Mouse (Mus musculus): ENCODE data around the gene Mpg. TPM values are rescaled to one million over a fixed set of nuclear protein-coding genes. Genes with fewer than 3 reads are reported as not detected.

Mpg gene
- total RNA-seq, 2 experiments from 2014 or later: 38.5 to 40.6 TPM

DNA sequence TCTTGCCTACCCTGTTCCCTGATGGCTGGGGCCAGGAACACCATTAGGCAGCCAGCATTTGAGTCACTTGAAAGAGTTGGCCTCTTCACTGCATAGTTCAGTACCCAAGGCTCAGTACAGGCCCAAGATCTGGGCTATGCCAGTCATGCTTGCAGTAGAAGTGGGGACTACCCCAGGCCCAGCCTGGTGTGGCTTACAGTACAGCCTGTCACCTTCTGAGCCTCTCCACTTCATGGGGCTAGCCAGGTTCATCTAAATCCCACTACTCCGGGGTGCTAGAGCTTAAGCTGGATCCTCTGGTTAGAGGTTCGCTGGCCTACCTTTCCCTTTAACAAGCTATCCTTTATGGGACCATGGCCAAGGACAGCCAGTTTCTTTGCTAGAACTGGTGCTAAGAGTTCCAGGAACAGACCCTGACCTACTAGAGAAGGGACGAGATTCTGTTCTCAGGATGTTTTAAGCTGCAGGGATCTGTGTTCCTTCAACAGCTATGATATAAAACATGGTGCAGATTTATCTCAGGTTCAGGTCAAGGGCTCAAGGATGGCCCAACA is 2.1 kb downstream of the Mpg start:
- no peak for DNase-seq (ENCODE audit: low spot score in 2 of 2)

DNA sequence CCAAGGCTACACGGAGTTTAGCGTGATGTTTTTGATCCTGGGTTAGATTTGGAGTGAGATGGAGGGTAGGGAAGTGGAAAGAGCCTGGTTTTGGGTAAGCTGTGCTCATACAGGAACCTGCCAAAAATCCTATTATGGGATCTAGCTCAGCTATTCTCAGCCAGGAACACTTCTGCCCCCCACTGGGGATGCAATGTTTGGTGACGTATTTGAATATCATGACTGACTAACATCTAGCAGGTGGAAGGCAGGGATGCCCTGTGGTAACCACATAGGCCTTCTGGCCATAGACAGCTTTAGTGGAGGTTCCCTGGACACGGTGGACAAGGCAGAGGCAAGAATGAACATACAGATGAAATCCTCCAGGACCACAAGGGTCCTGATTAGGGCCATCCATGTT is 3.9 kb downstream of the Mpg start:
- DNase-seq (ENCODE audit: low spot score in 2 of 2): no peak

DNA sequence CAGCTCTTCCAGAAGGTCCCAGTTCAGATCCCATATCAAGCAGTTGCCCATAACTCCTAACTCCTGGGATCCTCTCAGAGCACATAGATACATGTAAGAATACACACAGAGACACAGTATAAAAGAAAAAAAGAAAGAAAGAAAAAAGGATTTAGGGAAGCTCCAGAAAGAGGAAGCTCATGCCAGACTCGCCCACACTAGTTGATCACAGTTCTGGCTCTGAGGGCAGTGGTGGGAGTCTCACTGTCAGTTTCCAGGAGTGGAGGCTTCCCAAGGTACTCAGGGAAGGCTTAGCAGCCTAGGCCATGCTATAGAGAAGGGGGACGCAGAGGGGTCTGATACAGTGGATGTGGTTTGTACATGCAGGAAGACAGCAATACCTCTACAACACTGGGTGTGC is 4.8 kb downstream of the Mpg start:
- no peak for DNase-seq (ENCODE audit: low spot score in 2 of 2)

DNA sequence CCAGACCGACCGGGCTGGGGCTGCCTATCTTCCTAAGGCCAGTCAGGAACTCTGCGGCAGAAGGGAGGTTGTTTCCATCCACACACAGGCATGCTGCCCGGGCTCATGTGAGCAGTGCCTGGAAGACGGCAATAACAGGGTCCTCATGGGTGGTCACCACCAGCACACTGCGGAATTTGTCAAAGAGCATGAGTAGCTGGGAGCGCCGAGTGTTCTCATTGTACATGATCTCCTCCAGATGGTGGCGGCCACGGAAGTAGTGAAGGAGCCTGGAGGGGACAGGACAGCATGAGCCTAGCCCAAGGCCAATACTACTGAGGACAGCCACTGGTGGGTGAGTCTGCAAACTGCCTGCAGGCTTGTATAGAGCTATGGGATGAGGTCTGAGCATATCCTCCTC is 6.5 kb downstream of the Mpg start:
- DNase-seq (ENCODE audit: low spot score in 2 of 2): no peak

DNA sequence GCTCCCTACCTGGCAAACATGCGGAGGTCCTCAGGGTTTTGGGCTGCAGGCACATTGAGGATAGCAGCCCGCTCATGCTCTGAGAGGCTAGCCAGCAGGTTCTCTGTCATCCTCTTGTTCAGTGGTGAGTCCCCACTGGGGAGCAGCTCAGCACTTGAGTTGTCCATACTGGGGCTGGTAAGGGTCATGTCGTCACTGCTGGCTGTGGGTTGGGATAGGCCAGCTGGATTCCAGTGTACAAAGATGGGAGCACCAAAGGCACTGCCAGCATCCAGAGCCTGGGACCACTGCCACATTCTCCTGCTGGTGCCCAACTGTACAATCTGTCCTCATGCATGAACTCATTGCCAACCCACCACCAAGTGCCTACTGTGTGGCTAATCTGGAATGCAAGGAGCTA is 7.6 kb downstream of the Mpg start:
- DNase-seq (ENCODE audit: low spot score in 2 of 2): no peak

DNA sequence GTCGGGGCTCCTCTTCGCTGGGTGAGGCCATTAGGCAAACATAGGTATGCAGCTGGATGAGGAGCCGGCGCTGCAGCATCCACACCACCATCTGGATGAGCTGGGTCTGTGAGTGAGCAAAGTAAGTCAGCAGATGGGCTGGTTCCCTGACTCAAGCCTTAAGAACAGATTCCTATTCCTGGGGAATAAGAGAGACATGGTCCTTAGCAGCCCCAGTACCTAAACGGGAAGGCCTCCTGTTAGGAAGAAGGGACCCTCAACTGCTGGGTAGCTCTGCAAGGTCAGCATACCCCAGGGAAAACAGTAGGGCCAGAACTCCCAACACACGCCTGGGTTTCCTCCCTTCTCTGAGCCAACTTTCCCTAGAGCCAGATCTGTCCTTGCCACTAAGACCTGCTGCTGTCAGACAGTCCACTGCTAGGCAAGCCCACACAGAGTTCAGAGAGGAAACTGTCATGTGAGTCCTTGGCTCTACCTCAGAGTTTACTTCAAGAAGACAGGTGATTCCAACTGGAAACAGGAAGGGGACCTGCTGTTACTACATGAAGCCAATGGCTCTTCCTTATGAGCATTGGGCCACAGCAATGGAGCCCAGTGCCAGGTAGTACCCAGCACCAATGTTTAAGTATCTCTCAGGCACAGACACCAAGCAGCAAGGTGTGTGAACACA is 8.6 kb downstream of the Mpg start:
- no peak for DNase-seq (ENCODE audit: low spot score in 2 of 2)

DNA sequence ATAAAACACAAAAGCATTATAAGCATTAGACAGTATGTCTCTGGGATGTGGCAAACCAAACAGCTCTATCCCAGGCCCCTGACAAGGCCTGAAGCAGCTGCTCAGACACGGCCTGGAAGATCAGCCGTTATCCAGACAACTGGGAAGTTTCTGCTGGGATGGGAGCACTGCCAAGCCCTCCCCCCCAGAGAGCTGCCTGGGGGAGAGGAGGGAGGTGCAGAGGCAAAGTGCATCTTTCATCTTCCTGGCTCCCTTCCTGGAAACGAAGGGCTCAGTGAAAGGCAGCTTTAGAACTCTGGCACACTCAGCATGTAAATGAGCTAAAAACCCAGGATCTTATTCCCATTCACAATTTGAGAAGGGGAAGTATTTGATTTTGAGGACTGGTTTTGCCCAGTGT is 9.3 kb downstream of the Mpg start:
- DNase-seq (ENCODE audit: low spot score in 2 of 2): peak in 1 of 2 experiments; percentile 48

DNA sequence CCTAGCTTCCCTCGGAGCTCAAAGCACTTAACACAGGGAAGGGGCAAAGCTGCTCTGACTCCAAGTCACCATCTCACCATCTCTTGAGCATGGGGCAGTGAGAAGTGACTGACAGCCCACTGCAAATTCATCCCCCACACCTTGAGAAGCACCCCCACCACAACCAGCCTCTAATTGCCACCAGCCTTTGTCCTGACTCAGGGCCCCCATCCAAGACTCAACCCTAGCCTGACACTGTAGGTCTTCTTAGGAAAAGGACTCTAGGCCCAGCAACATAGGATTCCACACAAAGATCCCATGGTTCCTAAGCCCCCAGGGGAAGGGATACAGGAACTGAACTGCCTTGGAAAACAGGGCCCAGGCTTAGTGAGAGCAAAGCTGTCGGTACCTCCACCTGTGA is 9.8 kb downstream of the Mpg start:
- no peak for DNase-seq (ENCODE audit: low spot score in 2 of 2)

DNA sequence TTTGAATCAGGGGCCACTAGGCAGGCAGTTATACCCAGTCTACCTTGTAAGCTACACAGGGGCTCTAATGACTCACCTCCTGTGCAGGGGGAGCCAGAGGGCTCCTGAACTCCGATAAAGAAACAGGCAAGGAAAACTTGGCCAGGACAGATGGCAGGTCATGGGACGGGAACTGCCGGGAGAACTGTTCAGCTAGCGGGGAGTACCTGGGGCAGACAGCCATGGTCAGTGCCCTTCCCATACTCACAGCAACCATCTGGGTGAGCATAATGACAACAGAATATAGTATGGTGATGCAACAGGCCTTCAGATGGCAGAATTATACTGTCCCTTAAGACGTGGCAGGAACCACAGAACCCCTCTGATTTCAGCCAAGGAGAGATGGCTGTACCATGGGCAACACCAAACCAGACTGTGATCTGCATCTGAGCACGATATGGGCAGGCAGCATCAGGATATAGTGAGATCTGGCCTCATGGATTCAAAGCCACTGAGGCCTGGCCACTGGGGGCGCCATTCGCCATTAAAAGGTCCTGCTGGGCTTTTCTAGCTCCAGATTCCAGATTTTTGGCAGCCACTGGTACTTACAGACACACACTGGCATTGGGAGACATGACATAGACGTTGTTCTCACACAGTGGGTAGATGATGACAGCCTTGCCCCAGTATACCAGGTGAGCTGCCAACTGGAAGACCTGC is 10.6 kb downstream of the Mpg start:
- no peak for DNase-seq (ENCODE audit: low spot score in 2 of 2)

DNA sequence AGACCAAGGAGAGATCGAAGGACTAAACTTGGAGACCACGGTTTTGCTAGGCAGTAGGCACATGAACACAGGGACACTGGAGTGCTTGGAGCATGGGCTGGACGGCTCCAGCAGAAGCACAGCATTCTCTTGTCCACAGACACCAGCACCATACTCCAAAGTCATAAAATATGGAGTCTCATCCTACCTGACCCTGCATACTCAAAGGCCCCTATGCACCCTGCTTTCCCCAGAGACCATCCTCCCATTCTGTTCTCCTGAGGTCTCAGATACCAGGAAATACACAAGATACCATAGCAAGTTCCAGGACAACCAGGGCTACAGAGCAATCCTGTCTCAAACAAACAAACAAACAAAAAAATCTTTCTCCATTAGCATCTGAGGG is 11.1 kb downstream of the Mpg start:
- DNase-seq (ENCODE audit: low spot score in 2 of 2): no peak

DNA sequence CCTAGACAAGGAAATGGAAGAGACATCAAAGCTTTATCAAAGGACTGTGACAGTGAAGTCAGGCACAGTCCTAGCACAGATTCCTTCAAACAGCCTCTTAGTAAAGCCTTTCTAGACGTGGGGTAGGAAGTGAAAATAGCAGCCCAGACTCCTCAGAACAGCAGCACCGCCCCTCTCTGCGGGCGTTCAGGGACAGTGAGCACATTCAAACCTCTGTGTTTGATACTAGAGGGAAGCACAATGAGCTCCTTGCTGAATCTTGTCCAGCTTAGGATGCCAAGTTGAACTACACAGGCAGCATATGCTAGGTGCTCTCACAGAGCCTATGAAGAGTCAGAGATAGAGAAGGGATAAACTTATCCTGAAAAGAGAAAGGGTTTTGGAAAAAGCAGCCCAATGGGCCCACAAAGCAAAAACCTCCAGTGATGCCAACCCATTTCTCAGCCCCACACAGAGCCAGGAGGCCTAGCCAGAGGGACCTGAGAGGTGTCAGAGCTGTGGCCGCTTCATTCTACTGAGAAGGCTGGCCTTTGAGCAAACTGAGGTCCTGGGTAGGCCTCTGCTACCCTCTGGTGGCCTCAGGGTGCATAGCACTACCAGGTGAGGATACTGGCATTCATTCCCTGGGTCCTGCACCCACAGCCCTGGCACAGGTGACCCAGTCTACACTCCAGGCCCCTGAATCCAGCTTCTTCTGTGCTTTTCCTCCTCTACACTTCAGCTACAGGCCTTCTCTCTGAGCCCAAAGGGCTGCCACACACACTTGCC is 12.0 kb downstream of the Mpg start:
- peak; percentile 25 to 60 for DNase-seq (ENCODE audit: low spot score in 2 of 2)

DNA sequence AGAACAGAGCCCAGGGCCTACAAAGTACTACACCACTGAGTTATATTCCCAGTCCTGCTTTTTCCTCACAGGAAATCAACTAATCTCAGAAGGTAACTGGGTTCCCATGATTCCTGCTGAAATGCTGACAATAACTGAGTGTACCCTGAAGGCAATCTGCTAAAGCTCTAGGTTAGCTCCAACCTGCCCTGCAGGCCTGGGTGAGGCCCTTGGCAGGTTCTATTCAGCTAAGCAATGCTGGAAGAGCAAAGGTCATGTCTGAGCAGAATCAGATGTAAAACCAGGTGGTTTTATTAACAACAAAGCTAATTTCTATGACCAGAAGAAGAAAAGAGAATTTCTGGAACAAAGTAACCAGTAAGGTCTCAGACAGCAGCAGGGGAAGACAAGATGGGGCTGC is 15.1 kb downstream of the Mpg start:
- no peak for DNase-seq (ENCODE audit: low spot score in 2 of 2)

DNA sequence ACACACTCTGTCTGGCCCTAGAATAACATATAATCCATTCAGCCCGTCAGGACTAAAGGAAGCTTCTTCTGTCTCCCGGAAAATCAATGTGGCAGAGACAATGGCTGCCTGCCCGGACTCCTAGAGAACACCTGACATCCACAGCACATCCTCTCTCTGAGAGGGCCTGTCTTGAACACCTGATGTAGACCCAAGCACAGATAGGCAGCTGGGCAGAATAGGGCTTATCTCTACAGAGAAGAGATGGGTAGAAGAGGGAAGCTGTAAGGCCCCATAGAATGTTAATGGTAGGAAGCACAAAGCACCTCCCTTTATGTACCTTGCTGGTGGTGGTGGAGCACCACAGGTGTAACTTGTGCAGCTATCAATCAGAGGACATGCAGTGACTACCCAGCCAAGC is 15.9 kb downstream of the Mpg start:
- DNase-seq (ENCODE audit: low spot score in 2 of 2): no peak

DNA sequence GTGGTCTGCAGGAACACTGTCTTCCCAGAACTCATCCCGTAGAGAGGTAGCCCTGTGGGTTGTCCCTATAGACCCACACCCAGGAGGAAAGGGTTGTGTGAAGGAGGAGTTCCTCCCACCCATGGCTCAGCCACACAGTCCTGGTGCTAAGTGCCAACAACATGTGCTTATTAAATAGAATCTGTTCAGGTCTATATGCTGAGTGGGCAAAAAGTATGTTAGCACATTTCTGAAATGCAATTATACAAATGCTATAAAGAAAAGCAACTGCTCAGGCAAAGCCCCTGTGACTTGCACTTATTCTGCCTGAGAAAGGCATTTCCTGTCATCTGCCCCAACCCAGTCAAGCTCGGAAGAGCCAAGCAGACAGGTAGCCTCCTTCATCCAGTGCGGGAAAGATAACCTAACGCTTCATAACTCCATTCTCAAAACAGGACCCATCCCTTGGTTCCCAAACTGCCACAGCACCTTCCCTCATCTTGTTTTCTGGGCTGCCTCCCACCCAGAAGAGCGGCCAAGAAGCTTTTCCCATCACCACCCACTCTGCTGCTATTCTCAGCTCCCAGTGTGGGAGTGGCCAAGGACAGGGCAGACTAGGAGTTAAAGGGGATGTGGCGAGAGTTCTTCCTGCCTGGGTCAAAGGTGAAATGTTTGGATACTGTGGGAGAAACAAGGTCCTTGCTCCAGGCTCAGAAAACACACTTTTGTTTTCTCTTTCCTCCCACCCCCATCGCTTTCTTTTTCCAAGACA is 17.1 kb downstream of the Mpg start:
- no peak for DNase-seq (ENCODE audit: low spot score in 2 of 2)

DNA sequence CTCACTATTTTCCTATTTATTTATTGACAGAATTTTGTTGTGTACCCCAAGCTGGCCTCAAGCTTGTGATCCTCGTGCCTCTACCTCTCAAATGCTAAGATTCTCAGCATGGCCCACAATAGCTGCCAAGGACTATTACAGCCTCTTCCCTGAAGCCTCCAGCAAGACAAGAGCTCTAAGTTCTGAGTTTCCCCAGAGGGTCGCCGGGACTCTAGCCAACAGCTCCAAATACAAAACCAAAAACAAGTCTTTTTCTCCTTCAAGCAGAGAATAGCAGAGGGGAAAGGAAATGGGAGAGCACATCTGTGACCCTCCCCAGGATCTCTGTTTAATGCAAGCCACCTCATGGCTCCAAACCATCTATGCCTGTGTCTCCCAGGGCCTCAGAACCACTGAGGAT is 17.8 kb downstream of the Mpg start:
- no peak for DNase-seq (ENCODE audit: low spot score in 2 of 2)

DNA sequence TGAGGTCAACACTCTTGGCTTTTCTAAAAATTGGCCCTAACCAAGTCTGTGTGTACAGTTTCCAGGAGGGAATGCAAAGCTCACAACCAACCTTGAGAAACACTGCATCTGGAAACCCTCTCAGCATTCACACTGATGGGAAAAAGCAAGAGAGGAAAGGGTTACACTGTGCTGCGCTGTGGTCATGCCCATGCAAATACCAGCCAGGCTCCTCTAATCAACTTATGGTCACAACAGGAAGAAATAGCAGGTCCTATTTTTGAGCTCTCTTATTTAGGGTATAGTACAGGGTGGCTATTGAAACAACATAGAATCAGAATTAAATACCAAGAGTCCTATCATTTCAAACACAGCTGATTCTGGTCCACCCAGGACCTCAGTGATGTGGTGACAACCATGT is 18.3 kb downstream of the Mpg start:
- DNase-seq (ENCODE audit: low spot score in 2 of 2): no peak

DNA sequence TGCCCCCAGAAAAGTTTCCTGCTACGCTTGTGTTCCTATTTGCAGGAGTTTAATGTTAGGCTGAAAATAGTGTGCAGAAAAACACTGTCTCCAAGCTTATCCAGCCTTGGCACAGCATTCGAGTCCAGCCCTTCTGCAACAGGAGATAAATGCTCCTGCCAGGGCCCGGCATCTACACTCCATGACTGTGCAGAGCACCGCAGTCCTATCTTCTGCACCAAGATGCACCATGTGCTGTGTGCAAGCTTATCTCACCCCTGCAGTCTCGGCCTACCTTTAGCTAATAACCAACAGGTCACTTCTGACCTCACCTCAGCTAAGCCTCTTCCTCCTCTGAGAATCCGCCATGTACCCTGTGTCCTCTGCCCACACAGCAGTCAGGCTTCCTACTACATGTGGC is 19.3 kb downstream of the Mpg start:
- DNase-seq (ENCODE audit: low spot score in 2 of 2): no peak

DNA sequence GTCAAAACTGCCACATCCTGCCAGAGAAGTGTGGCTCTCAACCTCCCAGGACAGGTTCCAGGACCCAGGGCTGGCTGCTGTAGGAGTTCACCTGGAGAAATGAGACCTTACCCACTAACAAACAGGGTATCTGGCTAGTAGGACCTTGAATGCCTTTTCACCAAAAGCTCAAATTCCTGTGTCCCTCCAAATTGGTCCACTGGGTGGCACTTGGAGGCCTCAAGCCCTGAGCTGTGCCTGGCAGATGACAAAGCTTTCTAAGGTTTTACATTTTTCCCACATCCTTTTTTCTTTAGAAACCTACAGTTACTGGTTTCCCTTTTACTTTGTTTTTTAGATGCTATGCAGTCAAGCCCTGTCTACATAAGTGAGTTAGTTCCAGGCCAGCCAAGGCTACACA is 20.8 kb downstream of the Mpg start:
- DNase-seq (ENCODE audit: low spot score in 2 of 2): no peak

DNA sequence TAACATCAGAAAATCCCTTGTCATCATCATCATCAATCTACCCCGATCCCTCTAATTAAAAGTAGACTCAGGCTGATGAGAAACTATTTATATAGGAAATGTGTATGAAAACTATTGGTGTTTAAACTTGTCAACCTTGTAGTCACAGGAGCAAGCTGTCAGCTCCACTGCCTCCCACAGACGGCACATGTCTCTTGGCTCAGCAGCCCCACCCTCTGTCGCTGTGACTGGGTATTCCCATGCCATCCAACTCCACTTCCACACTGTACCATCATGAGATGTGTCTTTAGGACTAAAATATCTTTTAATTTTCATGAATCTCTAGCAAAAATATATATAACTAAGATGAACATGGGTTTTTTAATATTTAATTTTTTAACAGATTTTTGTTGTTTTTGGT is 22.0 kb downstream of the Mpg start:
- DNase-seq (ENCODE audit: low spot score in 2 of 2): no peak

DNA sequence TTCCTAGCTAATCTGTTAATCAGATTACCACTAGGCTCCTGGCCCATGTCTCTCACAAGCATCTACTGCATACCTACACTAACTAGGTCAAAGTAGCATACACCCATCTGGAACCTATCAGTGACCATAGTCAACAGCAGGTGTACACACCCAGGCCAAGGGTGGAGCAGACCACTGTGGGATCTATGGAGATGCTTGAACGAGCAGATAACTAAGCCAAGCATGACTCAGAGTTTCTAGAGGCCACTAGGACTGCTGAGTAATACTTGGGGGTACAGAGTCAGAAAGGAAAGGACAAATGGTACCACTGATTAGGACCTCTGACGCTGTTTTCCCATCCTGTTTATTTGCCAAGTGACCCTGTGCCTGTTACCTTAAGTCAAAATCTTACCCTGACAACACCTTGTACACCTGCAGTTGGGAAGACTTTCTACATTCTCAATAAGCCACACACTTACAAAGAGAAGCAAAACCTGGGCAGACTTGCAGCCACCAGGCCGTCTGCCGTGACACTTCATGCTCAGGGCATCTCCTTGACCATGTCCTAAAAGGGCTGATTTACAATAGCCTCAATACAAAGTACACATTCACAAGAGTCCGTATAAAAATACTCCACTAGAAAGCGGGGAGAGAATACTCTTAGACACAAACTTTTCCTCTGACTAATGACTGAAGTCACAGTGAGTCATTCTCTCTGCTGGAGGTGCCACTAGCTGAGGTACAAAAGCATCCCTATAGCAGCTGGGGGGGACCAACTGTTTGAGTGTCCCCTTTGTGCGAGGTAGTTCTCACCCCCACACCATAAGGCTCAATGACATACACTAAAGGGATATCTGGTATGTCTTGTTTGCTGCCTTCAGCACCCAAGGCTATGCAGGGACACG is 24.8 kb downstream of the Mpg start:
- DNase-seq (ENCODE audit: low spot score in 2 of 2): no peak

DNA sequence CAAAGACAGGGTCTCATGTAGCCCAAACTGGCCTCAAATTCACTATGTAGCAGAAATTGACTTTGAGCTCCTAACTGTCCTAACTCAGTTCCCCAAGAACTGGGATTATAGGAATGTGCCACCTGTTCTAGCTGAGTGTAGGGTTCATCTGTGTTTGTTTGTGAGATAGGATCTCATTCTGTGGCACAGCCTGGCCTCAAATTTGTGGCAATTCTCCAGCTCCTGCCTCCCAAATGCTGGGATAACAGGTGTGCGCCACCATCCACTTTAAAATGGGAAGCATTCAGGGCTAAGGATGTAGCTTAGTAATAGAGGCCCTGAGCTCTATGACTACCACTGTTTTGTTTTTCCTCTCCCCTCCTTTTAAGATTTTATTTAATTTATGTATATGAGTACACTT is 26.8 kb downstream of the Mpg start:
- DNase-seq (ENCODE audit: low spot score in 2 of 2): no peak
